Mouse (Mus musculus) bone marrow, adult 2 months (tissue): Measurements from ENCODE around the gene Thsd7a.

ENCODE experiments used
- CTCF ChIP-seq: fragments of 200-500 bp; IDR thresholded peaks from 2 replicates; pipeline ENCODE4 v1.5.1; 2011; ENCODE audit warnings: low read length, control low read depth; ENCODE audit not compliant: control insufficient read depth, insufficient read depth
- POLR2A ChIP-seq: fragments of 200-500 bp; IDR thresholded peaks from 2 replicates; pipeline ENCODE4 v1.6.1; 2011; ENCODE audit warnings: low read depth, mild to moderate bottlenecking, control low read depth, low read length, borderline replicate concordance; ENCODE audit not compliant: control insufficient read depth

DNA sequence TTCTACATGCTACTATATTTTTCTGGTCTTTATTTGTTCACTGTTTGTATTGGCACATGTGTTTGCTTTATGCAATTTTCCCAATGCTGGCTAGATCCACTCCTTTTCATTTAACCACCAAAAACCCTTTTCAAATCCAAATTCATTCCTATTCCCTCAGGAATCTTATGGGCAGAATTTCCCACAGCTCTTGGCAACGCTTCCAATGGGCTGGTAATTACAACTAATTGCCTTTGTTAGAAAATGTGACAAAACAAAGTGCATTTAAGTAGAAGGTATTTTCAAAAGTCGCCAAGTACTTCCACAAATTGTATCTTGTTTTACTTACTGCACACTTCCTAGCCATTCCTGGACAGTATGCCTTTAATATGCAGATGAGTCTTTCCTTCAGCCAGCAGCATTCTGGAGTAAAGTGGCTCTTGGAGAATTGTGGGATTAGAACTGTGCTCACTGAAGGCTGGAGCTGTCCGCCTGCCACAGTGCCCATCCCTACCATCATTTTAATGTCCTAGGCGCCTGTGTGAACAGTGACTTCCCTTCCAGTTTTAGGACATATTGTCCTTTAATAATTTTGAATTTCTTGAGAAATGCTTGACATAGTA, 199.1 kb downstream of the Thsd7a start:
- TF ChIP-seq CTCF (no peak), POLR2A (no peak)
